Mouse (Mus musculus) heart, embryonic 13.5 days (tissue): ENCODE results near the gene Ankrd17. TPM values are rescaled to one million over a fixed set of nuclear protein-coding genes. Genes with fewer than 3 reads are reported as not detected.
"Not testable (repeated sequence)": the region's sequence is repeated elsewhere in the genome, so short reads cannot be mapped to it uniquely, and the experiment has no call there.

Experiments used
- ATAC-seq: fragments of 200-750 bp; cut with Nextera tagmentation; 2 replicates; pipeline ENCODE4 v1.8.0; 2017; ENCODE audit warnings: moderate TSS enrichment; ENCODE audit not compliant: insufficient number of reproducible peaks, low FRiP score, low TSS enrichment; ENCODE audit errors: extremely low read depth
- H3K27ac ChIP-seq: fragments of 300-500 bp; sonication (generic); replicated peaks from 2 replicates; pipeline ENCODE4 v1.5.1; 2015; ENCODE audit warnings: moderate library complexity, mild to moderate bottlenecking, inconsistent platforms
- H3K27me3 ChIP-seq: fragments of 300-500 bp; sonication (generic); replicated peaks from 2 replicates; pipeline ENCODE4 v1.6.1; 2015; ENCODE audit warnings: mild to moderate bottlenecking, inconsistent platforms
- H3K36me3 ChIP-seq: fragments of 300-500 bp; sonication (generic); 2 replicates; pipeline ENCODE4 v1.6.1; 2015; ENCODE audit warnings: mild to moderate bottlenecking, inconsistent platforms
- H3K4me1 ChIP-seq: fragments of 300-500 bp; sonication (generic); 2 replicates; pipeline ENCODE4 v1.6.1; 2015; ENCODE audit warnings: inconsistent platforms
- H3K4me2 ChIP-seq: fragments of 300-500 bp; sonication (generic); 2 replicates; pipeline ENCODE4 v1.6.1; 2015; ENCODE audit warnings: inconsistent platforms, mild to moderate bottlenecking, moderate library complexity
- H3K4me3 ChIP-seq: fragments of 300-500 bp; sonication (generic); 2 replicates; pipeline ENCODE4 v1.5.1; 2015; ENCODE audit warnings: moderate library complexity, mild to moderate bottlenecking, inconsistent platforms
- H3K9ac ChIP-seq: fragments of 300-500 bp; sonication (generic); 2 replicates; pipeline ENCODE4 v1.6.1; 2015; ENCODE audit warnings: inconsistent platforms, mild to moderate bottlenecking, moderate library complexity
- H3K9me3 ChIP-seq: fragments of 300-500 bp; sonication (generic); 2 replicates; pipeline ENCODE4 v1.6.1; 2016; ENCODE audit warnings: inconsistent platforms
- WGBS: fragments of 180-500 bp; shearing (Covaris S2); methylation state at CpG from one replicate; pipeline ENCODE4 v1.1.7; 2015; ENCODE audit warnings: mixed read lengths; 5-methylcytosine and 5-hydroxymethylcytosine counted together
- polyA plus RNA-seq: library from polyadenylated mRNA; unstranded; fragments of >200 nt; fragmentation: Nextera tagmentation; extraction: Ambion mirVana; gene quantifications from 2 replicates; pipeline ENCODE4 v1.2.1, GENCODE M21; 2015

The Ankrd17 gene
- polyA plus RNA-seq, 1 experiment from 2014 or later = 16.3 TPM

DNA sequence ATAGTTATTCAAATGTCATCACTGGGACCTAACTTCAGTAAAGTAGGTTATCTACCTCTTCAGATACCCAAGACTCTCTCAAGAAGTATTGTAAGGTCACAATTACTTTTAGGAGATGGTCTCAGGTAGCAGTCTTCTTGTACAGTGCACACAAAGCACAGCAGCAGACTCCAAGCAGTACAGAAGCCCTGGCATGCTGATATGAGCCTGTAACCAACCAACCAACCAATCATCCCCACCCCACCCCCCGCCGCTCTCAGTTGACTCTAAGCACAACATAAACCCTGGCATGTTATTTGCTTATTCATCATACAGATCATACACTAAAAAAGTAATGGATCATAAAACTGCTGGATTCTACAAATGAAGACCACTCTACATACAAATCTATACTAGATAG lies 33.9 kb downstream of the Ankrd17 start:
- Histone ChIP-seq H3K27ac (no peak overlapping the region), H3K4me2 (no peak overlapping the region), H3K4me3 (no peak overlapping the region), H3K36me3 (no peaks in the 10 kb centered on the region), H3K4me1 (peaks cover 27% of the 10 kb centered on the region), H3K9me3 (no peaks in the 10 kb centered on the region), H3K9ac (no peak overlapping the region), H3K27me3 (no peaks in the 10 kb centered on the region)
- 90% methylated on average over 2 of the region's 2 CpGs for WGBS
- no peak for ATAC-seq

DNA sequence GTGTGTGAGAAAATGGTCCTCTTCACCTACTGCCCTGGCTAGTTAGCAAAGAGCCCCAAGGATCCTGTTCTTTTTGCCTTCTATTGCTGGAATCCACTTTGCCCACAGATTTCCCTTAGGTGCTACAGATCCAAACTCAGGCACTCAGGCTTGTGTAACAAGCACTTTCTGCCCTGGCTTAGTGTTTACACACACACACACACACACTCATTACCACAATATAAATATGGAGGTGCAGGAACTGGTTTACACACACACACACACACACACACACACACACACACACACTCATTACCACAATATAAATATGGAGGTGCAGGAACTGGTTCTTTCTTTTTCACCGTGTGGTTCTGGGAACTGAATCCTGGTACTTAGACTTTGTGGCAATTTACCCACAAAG lies 35.3 kb downstream of the Ankrd17 start:
- 88% methylated on average over 1 of the region's 1 CpGs for WGBS
- H3K9me3 ChIP-seq = no peaks in the 10 kb centered on the region
- H3K4me2 ChIP-seq = no peak overlapping the region
- peaks cover 30% of the 10 kb centered on the region for H3K4me1 ChIP-seq
- no peaks in the 10 kb centered on the region for H3K27me3 ChIP-seq
- no peak overlapping the region for H3K4me3 ChIP-seq
- no peak overlapping the region for H3K9ac ChIP-seq
- ATAC-seq = no peak
- no peaks in the 10 kb centered on the region for H3K36me3 ChIP-seq
- no peak overlapping the region for H3K27ac ChIP-seq

DNA sequence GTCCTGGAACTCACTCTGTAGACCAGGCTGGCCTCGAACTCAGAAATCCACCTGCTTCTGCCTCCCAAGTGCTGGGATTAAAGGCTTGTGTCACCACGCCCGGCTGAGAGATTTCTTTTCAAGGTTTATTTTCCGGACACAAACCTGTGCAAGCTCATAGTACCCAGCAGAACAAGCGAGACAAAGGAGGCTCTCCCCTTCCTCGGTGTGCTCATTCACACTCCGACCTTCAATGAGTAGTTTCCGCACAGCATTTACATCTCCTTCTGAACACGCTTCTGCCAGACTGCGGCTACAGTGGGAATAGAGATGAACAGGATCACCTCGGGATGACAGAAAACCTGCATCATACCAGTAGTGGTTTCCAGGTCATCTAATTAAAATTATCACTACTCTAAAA lies 68.0 kb downstream of the Ankrd17 start:
- Histone ChIP-seq H3K27me3 (no peaks in the 10 kb centered on the region), H3K9me3 (no peaks in the 10 kb centered on the region), H3K9ac (no peak overlapping the region), H3K4me3 (no peak overlapping the region), H3K36me3 (peaks cover 62% of the 10 kb centered on the region), H3K4me2 (no peak overlapping the region), H3K4me1 (no peaks in the 10 kb centered on the region), H3K27ac (no peak overlapping the region)
- WGBS = 91% methylated on average over 11 of the region's 11 CpGs
- no peak for ATAC-seq

DNA sequence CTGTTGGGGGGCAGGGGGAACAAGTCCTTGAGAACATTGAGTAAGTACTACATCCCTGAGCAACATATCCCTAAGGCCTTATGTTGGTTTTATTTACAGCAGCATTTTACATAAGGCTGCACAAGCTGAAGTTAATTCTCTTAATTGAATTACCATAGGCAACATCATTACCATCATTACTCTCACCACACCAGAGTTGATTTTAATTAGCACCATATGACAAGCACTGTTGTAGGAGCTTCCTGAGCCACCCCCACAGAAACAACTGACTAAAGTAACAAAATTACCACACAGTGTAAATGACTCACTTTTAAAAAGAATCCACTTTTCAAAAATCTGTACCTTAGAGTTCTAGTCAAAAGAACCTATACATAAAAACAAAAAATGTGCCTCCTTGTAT lies 76.5 kb downstream of the Ankrd17 start:
- no peak overlapping the region for H3K4me3 ChIP-seq
- H3K9ac ChIP-seq = no peak overlapping the region
- no peak overlapping the region for H3K4me2 ChIP-seq
- no peaks in the 10 kb centered on the region for H3K27me3 ChIP-seq
- H3K9me3 ChIP-seq = no peaks in the 10 kb centered on the region
- no peak for ATAC-seq
- H3K36me3 ChIP-seq = peaks cover 80% of the 10 kb centered on the region
- no peak overlapping the region for H3K27ac ChIP-seq
- no peaks in the 10 kb centered on the region for H3K4me1 ChIP-seq

DNA sequence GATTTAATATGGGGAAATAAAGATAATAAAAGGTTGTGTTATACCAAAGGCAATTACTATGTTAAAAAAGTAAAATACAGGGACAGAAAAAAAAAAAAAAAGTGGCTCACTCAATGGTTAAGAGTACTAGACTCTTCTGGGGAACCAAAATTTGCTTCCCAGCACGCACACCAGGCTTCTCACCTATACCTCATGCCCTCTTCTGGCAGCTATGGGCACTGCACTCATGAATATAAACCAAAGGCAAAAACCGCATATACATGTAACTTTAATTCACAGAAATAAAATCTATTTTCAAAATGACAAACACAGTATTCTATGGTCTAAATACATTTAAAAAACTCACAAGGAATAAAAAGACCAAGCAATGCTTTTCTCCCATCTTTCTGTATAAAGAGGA lies 79.8 kb downstream of the Ankrd17 start:
- 83% methylated on average over 2 of the region's 2 CpGs for WGBS
- Histone ChIP-seq H3K4me3 (no peak overlapping the region), H3K9ac (no peak overlapping the region), H3K27me3 (no peaks in the 10 kb centered on the region), H3K36me3 (peaks cover 81% of the 10 kb centered on the region), H3K4me2 (no peak overlapping the region), H3K9me3 (no peaks in the 10 kb centered on the region), H3K4me1 (no peaks in the 10 kb centered on the region), H3K27ac (no peak overlapping the region)
- ATAC-seq = no peak

DNA sequence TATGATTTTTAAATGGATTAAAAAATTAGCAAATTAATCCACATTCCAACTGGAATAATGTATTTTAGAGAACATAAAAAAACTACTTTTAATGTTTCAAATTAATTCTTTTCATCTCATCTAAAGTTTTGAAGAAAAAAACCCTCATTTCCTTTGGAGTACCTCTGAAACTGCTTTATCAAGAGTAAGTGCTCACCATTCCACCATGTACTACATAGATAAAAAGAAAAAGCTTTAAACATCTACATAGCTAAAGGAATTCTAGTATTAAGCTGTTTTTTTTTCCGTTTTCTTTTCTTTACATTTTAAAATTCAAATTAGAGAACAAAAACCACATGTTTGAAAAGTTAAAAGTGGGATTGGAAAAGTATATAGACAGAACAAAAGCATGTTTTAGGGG lies 86.3 kb downstream of the Ankrd17 start:
- Histone ChIP-seq H3K27me3 (no peaks in the 10 kb centered on the region), H3K4me2 (no peak overlapping the region), H3K9me3 (no peaks in the 10 kb centered on the region), H3K4me1 (no peaks in the 10 kb centered on the region), H3K9ac (no peak overlapping the region), H3K27ac (no peak overlapping the region), H3K36me3 (peaks cover 61% of the 10 kb centered on the region), H3K4me3 (no peak overlapping the region)
- ATAC-seq = no peak
- 81% methylated on average over 1 of the region's 1 CpGs for WGBS

DNA sequence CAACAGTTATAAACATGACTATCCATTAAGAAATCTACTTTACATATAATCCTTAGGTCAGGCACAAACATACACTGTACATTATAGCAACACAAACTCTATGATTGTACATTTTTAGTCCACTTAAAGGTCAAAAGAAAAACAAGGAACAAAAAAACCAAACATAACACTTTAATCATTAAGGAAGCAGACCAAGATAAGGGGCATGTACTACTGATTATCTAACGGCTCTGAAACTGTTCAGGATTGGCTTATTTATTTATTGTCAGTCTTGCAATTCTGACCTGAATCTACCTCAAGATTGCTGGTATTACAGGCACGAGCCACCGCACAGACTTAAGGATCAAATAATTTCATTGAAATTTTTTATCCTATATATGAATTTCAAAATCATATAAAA lies 87.0 kb downstream of the Ankrd17 start:
- Histone ChIP-seq H3K27ac (no peak overlapping the region), H3K9ac (no peak overlapping the region), H3K4me1 (no peaks in the 10 kb centered on the region), H3K4me3 (no peak overlapping the region), H3K4me2 (no peak overlapping the region), H3K27me3 (no peaks in the 10 kb centered on the region), H3K36me3 (peaks cover 58% of the 10 kb centered on the region), H3K9me3 (no peaks in the 10 kb centered on the region)
- 57% methylated on average over 3 of the region's 3 CpGs for WGBS
- ATAC-seq = no peak

DNA sequence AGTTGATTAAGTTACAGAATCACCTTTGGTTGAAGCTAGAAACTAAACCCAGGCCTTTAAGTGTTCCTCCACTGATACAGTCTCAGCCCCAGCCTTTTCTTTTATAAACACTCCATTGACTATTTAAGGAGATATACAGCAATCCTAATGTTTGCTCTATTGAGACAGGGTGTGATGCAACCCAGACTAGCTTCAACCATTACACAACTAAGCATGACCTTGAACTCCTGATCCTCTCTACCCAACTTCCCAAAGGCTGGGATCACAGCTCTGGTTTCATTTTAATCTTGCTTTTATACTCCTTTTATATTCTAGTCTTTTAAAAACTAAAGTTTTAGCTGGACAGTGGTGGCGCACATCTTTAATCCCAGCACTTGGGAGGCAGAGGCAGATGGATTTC lies 88.9 kb downstream of the Ankrd17 start:
- Histone ChIP-seq H3K9me3 (no peaks in the 10 kb centered on the region), H3K27me3 (no peaks in the 10 kb centered on the region), H3K27ac (no peak overlapping the region), H3K36me3 (peaks cover 56% of the 10 kb centered on the region), H3K4me1 (no peaks in the 10 kb centered on the region), H3K4me3 (no peak overlapping the region), H3K4me2 (no peak overlapping the region), H3K9ac (no peak overlapping the region)
- ATAC-seq = no peak
- WGBS = 96% methylated on average over 1 of the region's 1 CpGs

DNA sequence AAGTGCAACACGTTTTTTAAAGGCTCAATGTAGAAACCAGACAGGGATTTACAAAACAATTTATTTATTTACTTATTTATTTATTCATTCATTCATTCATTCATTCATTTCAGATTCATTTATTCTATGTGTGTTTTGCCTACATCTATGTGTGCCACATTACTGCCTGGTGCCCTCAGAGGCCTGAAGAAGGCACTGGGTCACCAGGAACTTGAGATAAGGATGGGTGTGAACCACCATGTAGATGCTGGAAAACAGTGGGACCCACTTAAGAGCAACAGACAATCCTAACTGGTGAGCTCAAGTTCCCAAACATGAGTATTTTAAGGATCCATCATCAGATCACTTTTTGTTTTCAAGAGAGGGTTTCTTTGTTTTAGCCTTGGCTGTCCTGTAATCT lies 91.6 kb downstream of the Ankrd17 start:
- Histone ChIP-seq H3K4me1 (no peaks in the 10 kb centered on the region), H3K27me3 (no peaks in the 10 kb centered on the region), H3K4me2 (no peak overlapping the region), H3K9me3 (no peaks in the 10 kb centered on the region), H3K4me3 (no peak overlapping the region), H3K9ac (no peak overlapping the region), H3K27ac (no peak overlapping the region), H3K36me3 (peaks cover 64% of the 10 kb centered on the region)
- ATAC-seq = no peak
- WGBS = 83% methylated on average over 1 of the region's 1 CpGs

DNA sequence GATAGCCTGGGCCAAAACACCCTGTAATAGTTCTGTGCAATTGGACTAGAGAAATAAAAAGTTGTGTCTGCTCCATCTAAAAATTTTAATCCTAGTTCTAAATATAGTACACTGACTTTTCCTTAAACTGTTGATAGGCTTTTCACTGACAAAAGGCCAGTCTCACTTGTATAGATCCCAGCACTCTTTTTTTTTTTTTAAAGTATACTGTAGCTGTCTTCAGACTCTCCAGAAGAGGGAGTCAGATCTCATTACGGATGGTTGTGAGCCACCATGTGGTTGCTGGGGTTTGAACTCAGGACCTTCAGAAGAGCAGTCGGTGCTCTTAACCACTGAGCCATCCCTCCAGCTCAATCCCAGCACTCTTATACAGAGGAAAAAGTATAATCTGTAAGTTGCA lies 104.1 kb downstream of the Ankrd17 start:
- not testable (repeated sequence) for H3K27me3 ChIP-seq, H3K27ac ChIP-seq, ATAC-seq, H3K9ac ChIP-seq, H3K4me3 ChIP-seq, H3K9me3 ChIP-seq, H3K4me1 ChIP-seq, H3K4me2 ChIP-seq
- H3K36me3 ChIP-seq = peaks cover 89% of the 10 kb centered on the region
- 83% methylated on average over 2 of the region's 2 CpGs for WGBS

DNA sequence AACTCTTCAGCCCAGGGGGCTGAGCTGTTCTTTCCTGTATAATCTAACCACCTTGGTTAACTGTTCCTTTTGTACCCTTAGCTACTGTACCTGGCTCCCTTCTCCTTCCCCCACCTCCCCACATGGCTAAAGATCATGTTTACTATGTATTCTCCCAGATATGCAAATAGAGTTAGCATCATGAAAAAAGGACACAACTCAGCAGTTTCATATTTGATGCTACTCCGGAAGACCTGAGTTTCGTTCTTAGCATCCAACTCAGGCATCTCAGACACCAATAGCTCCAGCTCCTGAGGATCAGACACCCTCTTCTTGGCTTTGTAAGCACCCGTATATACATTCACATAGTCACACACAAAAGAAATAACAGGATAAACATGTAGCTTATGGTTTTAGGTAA lies 109.4 kb downstream of the Ankrd17 start:
- H3K9ac ChIP-seq = no peak overlapping the region
- H3K27ac ChIP-seq = no peak overlapping the region
- H3K36me3 ChIP-seq = peaks cover 99% of the 10 kb centered on the region
- WGBS = 89% methylated on average over 3 of the region's 3 CpGs
- no peaks in the 10 kb centered on the region for H3K9me3 ChIP-seq
- H3K4me3 ChIP-seq = no peak overlapping the region
- ATAC-seq = no peak
- H3K4me2 ChIP-seq = no peak overlapping the region
- H3K27me3 ChIP-seq = no peaks in the 10 kb centered on the region
- no peaks in the 10 kb centered on the region for H3K4me1 ChIP-seq

DNA sequence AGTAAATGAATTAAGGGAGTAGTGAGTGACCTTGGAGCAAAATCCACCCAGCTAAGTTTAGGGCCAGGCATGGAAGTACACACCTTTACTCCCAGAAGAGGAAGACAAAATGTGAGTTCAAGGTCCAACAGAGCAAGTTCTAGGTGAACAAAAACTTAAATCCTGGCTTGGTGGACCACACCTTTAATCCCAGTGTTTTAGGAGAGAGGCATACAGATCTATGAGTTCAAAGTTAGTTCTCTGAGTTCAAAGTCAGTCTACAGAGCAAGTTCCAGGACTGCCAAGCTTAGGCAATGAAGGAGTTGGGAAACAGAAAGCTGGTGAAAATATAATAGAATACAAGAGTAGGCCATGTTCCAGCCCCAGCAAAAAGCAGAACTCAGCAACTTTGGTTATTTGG lies 118.9 kb downstream of the Ankrd17 start:
- Histone ChIP-seq H3K4me3 (no peak overlapping the region), H3K36me3 (peaks cover 92% of the 10 kb centered on the region), H3K4me1 (no peaks in the 10 kb centered on the region), H3K9ac (no peak overlapping the region), H3K9me3 (no peaks in the 10 kb centered on the region), H3K4me2 (no peak overlapping the region), H3K27me3 (no peaks in the 10 kb centered on the region), H3K27ac (no peak overlapping the region)
- no peak for ATAC-seq

DNA sequence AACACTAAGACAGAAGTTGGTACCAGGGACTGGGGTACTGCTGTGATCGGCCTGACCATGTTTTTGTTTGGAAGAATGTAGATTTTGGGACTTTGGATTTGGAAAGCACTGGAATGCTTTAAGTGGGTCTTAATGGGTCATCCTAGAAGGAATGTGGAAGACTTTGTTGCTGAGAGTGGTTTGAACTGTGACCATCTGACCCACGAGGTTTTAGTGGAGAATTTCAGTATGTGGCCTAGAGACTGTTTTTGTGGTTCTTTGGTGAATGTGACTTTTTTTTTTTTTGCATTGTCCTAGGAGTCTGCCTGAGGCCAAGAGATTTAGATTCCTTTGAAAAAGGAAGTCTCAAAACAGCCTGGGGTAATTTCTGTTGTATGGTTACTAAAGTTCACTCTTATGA lies 119.4 kb downstream of the Ankrd17 start:
- Histone ChIP-seq H3K27me3 (no peaks in the 10 kb centered on the region), H3K9me3 (no peaks in the 10 kb centered on the region), H3K4me2 (no peak overlapping the region), H3K36me3 (peaks cover 92% of the 10 kb centered on the region), H3K4me1 (no peaks in the 10 kb centered on the region), H3K9ac (no peak overlapping the region), H3K4me3 (no peak overlapping the region), H3K27ac (no peak overlapping the region)
- ATAC-seq = no peak
- WGBS = 83% methylated on average over 2 of the region's 2 CpGs
